Mouse (Mus musculus) heart, embryonic 12.5 days (tissue): ENCODE measurements around the gene Gm21981. TPM values are rescaled to one million over a fixed set of nuclear protein-coding genes. Genes with fewer than 3 reads are reported as not detected.

Experiments used
- ATAC-seq: fragments of 200-750 bp; cut with Nextera tagmentation; 2 replicates; pipeline ENCODE4 v1.8.0; 2017; ENCODE audit warnings: moderate TSS enrichment, moderate library complexity; ENCODE audit not compliant: insufficient number of reproducible peaks, low FRiP score
- H3K27ac ChIP-seq: fragments of 300-500 bp; sonication (generic); 2 replicates; pipeline ENCODE4 v1.5.1; 2016; ENCODE audit warnings: mild to moderate bottlenecking, moderate library complexity; ENCODE audit not compliant: poor library complexity, severe bottlenecking
- H3K27me3 ChIP-seq: fragments of 300-500 bp; sonication (generic); replicated peaks from 2 replicates; pipeline ENCODE4 v1.6.1; 2016; ENCODE audit warnings: mild to moderate bottlenecking, moderate library complexity
- H3K36me3 ChIP-seq: fragments of 300-500 bp; sonication (generic); 2 replicates; pipeline ENCODE4 v1.6.1; 2016; ENCODE audit warnings: mild to moderate bottlenecking, moderate library complexity
- H3K4me1 ChIP-seq: fragments of 300-500 bp; sonication (generic); replicated peaks from 2 replicates; pipeline ENCODE4 v1.6.1; 2016; ENCODE audit warnings: mild to moderate bottlenecking
- H3K4me2 ChIP-seq: fragments of 300-500 bp; sonication (generic); 2 replicates; pipeline ENCODE4 v1.6.1; 2016; ENCODE audit warnings: mild to moderate bottlenecking, moderate library complexity
- H3K4me3 ChIP-seq: fragments of 300-500 bp; sonication (generic); 2 replicates; pipeline ENCODE4 v1.5.1; 2016; ENCODE audit warnings: mild to moderate bottlenecking
- H3K9ac ChIP-seq: fragments of 300-500 bp; sonication (generic); 2 replicates; pipeline ENCODE4 v1.6.1; 2016; ENCODE audit warnings: mild to moderate bottlenecking, moderate library complexity
- H3K9me3 ChIP-seq: fragments of 300-500 bp; sonication (generic); replicated peaks from 2 replicates; pipeline ENCODE4 v1.6.1; 2016; ENCODE audit warnings: mild to moderate bottlenecking, moderate library complexity
- WGBS: fragments of 180-500 bp; shearing (Covaris S2); methylation state at CpG from one replicate; pipeline ENCODE4 v1.1.7; 2016; 5-methylcytosine and 5-hydroxymethylcytosine counted together
- polyA plus RNA-seq: library from polyadenylated mRNA; unstranded; fragments of >200 nt; fragmentation: Nextera tagmentation; extraction: Ambion mirVana; gene quantifications from 2 replicates; pipeline ENCODE4 v1.2.1, GENCODE M21; 2016

Gene Gm21981
- polyA plus RNA-seq, 1 experiment from 2014 or later, result 0.19 TPM

- Histone ChIP-seq H3K9me3 (no peaks in the 10 kb centered on the region), H3K36me3 (peaks cover 35% of the 10 kb centered on the region), H3K4me3 (no peak overlapping the region), H3K4me1 (peaks cover 19% of the 10 kb centered on the region), H3K27ac (no peak overlapping the region), H3K4me2 (peak overlapping the region; percentile 35), H3K9ac (0 out of 2 replicates have a peak overlapping the region, but pooled peaks have one; percentile 5), H3K27me3 (peaks cover 52% of the 10 kb centered on the region)
- no peak; the same call in 1 of the 2 replicates for ATAC-seq
- 29% methylated on average over 28 of the region's 28 CpGs for WGBS
Measured at GRCm38 (mm10) chr17:47702548-47703345, 8.5 kb upstream of the Gm21981 start.

GRCm38 (mm10) chr17:47701793-47702192 is 7.5 kb upstream of the Gm21981 start:
- no peak overlapping the region for H3K27ac ChIP-seq
- H3K27me3 ChIP-seq, result peaks cover 52% of the 10 kb centered on the region
- peaks cover 19% of the 10 kb centered on the region for H3K4me1 ChIP-seq
- no peak overlapping the region for H3K4me3 ChIP-seq
- H3K9ac ChIP-seq, result no peak overlapping the region
- WGBS, result 81% methylated on average over 9 of the region's 9 CpGs
- no peaks in the 10 kb centered on the region for H3K9me3 ChIP-seq
- H3K36me3 ChIP-seq, result peaks cover 35% of the 10 kb centered on the region
- ATAC-seq, result no peak
- H3K4me2 ChIP-seq, result no peak overlapping the region

GRCm38 (mm10) chr17:47699055-47699454 is 4.8 kb upstream of the Gm21981 start:
- Histone ChIP-seq H3K9me3 (no peaks in the 10 kb centered on the region), H3K36me3 (peaks cover 35% of the 10 kb centered on the region), H3K27ac (no peak overlapping the region), H3K9ac (no peak overlapping the region), H3K4me2 (no peak overlapping the region), H3K27me3 (peaks cover 41% of the 10 kb centered on the region), H3K4me1 (peaks cover 27% of the 10 kb centered on the region), H3K4me3 (no peak overlapping the region)
- ATAC-seq, result no peak
- 69% methylated on average over 2 of the region's 2 CpGs for WGBS

- ATAC-seq, result no peak
- Histone ChIP-seq H3K9ac (no peak overlapping the region), H3K4me3 (no peak overlapping the region), H3K9me3 (no peaks in the 10 kb centered on the region), H3K27me3 (peaks cover 40% of the 10 kb centered on the region), H3K4me1 (peaks cover 25% of the 10 kb centered on the region), H3K4me2 (no peak overlapping the region), H3K36me3 (peaks cover 28% of the 10 kb centered on the region), H3K27ac (no peak overlapping the region)
- WGBS, result 86% methylated on average over 10 of the region's 10 CpGs
Measured at GRCm38 (mm10) chr17:47698156-47698555, 3.9 kb upstream of the Gm21981 start.

GRCm38 (mm10) chr17:47695337-47695710 is 1.1 kb upstream of the Gm21981 start:
- H3K4me3 ChIP-seq, result peak overlapping the region; percentile 73
- H3K4me1 ChIP-seq, result peaks cover 13% of the 10 kb centered on the region
- peaks cover 15% of the 10 kb centered on the region for H3K36me3 ChIP-seq
- H3K27me3 ChIP-seq, result peaks cover 30% of the 10 kb centered on the region; the same call in 1 of the 2 replicates
- under 1% methylated on average over 22 of the region's 23 CpGs for WGBS
- H3K4me2 ChIP-seq, result peak overlapping the region; percentile 87
- no peak for ATAC-seq
- H3K9ac ChIP-seq, result peak overlapping the region; percentile 78
- no peak overlapping the region for H3K27ac ChIP-seq
- H3K9me3 ChIP-seq, result no peaks in the 10 kb centered on the region

GRCm38 (mm10) chr17:47694503-47695336 is 465 bp upstream of the Gm21981 start, which contains the start of gene Prickle4:
Prickle4 (minus strand) TSS chr17:47694736.
- peak; percentile 94 for ATAC-seq

GRCm38 (mm10) chr17:47693671-47694441 is 399 bp downstream of the Gm21981 start:
- H3K36me3 ChIP-seq, result peaks cover 3% of the 10 kb centered on the region; the same call in 1 of the 2 replicates
- no peak for ATAC-seq
- peak overlapping the region; percentile 87 for H3K4me2 ChIP-seq
- H3K27ac ChIP-seq, result no peak overlapping the region
- H3K4me1 ChIP-seq, result peaks cover 16% of the 10 kb centered on the region
- H3K9ac ChIP-seq, result peak overlapping the region; percentile 71
- H3K4me3 ChIP-seq, result peak overlapping the region; percentile 73
- no peaks in the 10 kb centered on the region for H3K9me3 ChIP-seq
- WGBS, result 36% methylated on average over 13 of the region's 13 CpGs
- peaks cover 29% of the 10 kb centered on the region; the same call in 1 of the 2 replicates for H3K27me3 ChIP-seq

More at GRCm38 (mm10) chr17:47694503-47695336, 465 bp upstream of the Gm21981 start, which contains the start of gene Prickle4:
- Histone ChIP-seq H3K9ac (peak within 1 kb of the TSS; percentile 78), H3K9me3 (no peaks in the 10 kb centered on the region), H3K36me3 (peaks cover 9% of the 10 kb centered on the region), H3K4me3 (peak within 1 kb of the TSS; percentile 73), H3K27me3 (peaks cover 30% of the 10 kb centered on the region; the same call in 1 of the 2 replicates), H3K4me2 (peak within 1 kb of the TSS; percentile 87), H3K27ac (peak within 1 kb of the TSS; percentile 52), H3K4me1 (peaks cover 13% of the 10 kb centered on the region)
- under 1% methylated on average over 74 of the region's 82 CpGs for WGBS

GRCm38 (mm10) chr17:47691650-47692049 is 2.6 kb downstream of the Gm21981 start:
- 89% methylated on average over 3 of the region's 3 CpGs for WGBS
- Histone ChIP-seq H3K36me3 (no peaks in the 10 kb centered on the region; the same call in 1 of the 2 replicates), H3K27ac (no peak overlapping the region), H3K27me3 (peaks cover 29% of the 10 kb centered on the region; the same call in 1 of the 2 replicates), H3K9ac (no peak overlapping the region), H3K9me3 (no peaks in the 10 kb centered on the region), H3K4me1 (peaks cover 24% of the 10 kb centered on the region), H3K4me3 (no peak overlapping the region), H3K4me2 (no peak overlapping the region)
- ATAC-seq, result no peak

GRCm38 (mm10) chr17:47689894-47690293 is 4.4 kb downstream of the Gm21981 start:
- H3K4me2 ChIP-seq, result 0 out of 2 replicates have a peak overlapping the region, but pooled peaks have one; percentile 98
- H3K9ac ChIP-seq, result no peak overlapping the region
- peak overlapping the region; percentile 71; the same call in 1 of the 2 replicates for H3K4me3 ChIP-seq
- ATAC-seq, result no peak
- peaks cover 20% of the 10 kb centered on the region for H3K4me1 ChIP-seq
- 64% methylated on average over 6 of the region's 8 CpGs for WGBS
- H3K9me3 ChIP-seq, result no peaks in the 10 kb centered on the region
- H3K27me3 ChIP-seq, result peaks cover 29% of the 10 kb centered on the region; the same call in 1 of the 2 replicates
- no peak overlapping the region for H3K27ac ChIP-seq
- peaks cover 13% of the 10 kb centered on the region for H3K36me3 ChIP-seq
